Mouse (Mus musculus): ENCODE data around the gene Prdm10. TPM values are rescaled to one million over a fixed set of nuclear protein-coding genes. Genes with fewer than 3 reads are reported as not detected.
A peak's percentile ranks its signal among the peaks of the same experiment; 100 is the strongest.

Gene Prdm10
- 14.6 and 17.5 TPM in 2 replicates for polyA plus RNA-seq (2012; rRNA removed)
- 5.2 and 5.5 TPM in 2 replicates for polyA plus RNA-seq (2014; fragmentation: Nextera tagmentation; extraction: Ambion mirVana)

GRCm38 (mm10) chr9:31280366-31281010 lies at the start of gene Prdm10:
Gene Prdm10 (plus strand): TSS chr9:31280538.
- no peaks in the 10 kb centered on the region for H3K27me3 ChIP-seq (ENCODE audit: control insufficient read depth, insufficient read depth, low read length)
- H3K9ac ChIP-seq (ENCODE audit: low read depth, low read length, severe bottlenecking), result peak within 1 kb of the TSS; percentile 98
- H3K4me3 ChIP-seq (replicated peaks; ENCODE audit: low read length), result peak within 1 kb of the TSS; percentile 84
- peak; percentile 100 for DNase-seq (ENCODE audit: low spot score)
- under 1% methylated on average over 32 of the region's 45 CpGs for WGBS
- peaks cover 21% of the 10 kb centered on the region for H3K4me1 ChIP-seq (ENCODE audit: control insufficient read depth, insufficient read depth, low read length)
- H3K4me2 ChIP-seq (replicated peaks; ENCODE audit: low read depth, low read length, severe bottlenecking), result peak within 1 kb of the TSS; percentile 82
- H3K36me3 ChIP-seq (ENCODE audit: control insufficient read depth, insufficient read depth, low read length), result no peaks in the 10 kb centered on the region
- peak; percentile 95 for ATAC-seq (ENCODE audit: low FRiP score, low read depth)
- 0 out of 2 replicates have a peak, but pooled peaks have one; percentile 31 for TF ChIP-seq POLR2A (IDR thresholded peaks at IDR 0.05; ENCODE audit: borderline replicate concordance, extremely low read depth, insufficient read depth, insufficient read length)
- H3K27ac ChIP-seq (replicated peaks; ENCODE audit: low read depth, low read length), result peak within 1 kb of the TSS; percentile 99
- no peaks in the 10 kb centered on the region for H3K9me3 ChIP-seq (ENCODE audit: control insufficient read depth, low read length)

GRCm38 (mm10) chr9:31235030-31235429 lies 45.3 kb upstream of the Prdm10 start:
- H3K4me2 ChIP-seq (replicated peaks; ENCODE audit: low read depth, low read length, severe bottlenecking), result no peak overlapping the region
- no peak for TF ChIP-seq POLR2A (IDR thresholded peaks at IDR 0.05; ENCODE audit: borderline replicate concordance, extremely low read depth, insufficient read depth, insufficient read length)
- 39% methylated on average over 4 of the region's 4 CpGs for WGBS
- no peak overlapping the region for H3K9ac ChIP-seq (ENCODE audit: low read depth, low read length, severe bottlenecking)
- H3K27ac ChIP-seq (replicated peaks; ENCODE audit: low read depth, low read length), result no peak overlapping the region
- H3K9me3 ChIP-seq (ENCODE audit: control insufficient read depth, low read length), result no peaks in the 10 kb centered on the region
- peaks cover 12% of the 10 kb centered on the region; the same call in 1 of the 2 replicates for H3K4me1 ChIP-seq (ENCODE audit: control insufficient read depth, insufficient read depth, low read length)
- no peaks in the 10 kb centered on the region for H3K27me3 ChIP-seq (ENCODE audit: control insufficient read depth, insufficient read depth, low read length)
- H3K4me3 ChIP-seq (replicated peaks; ENCODE audit: low read length), result no peak overlapping the region
- ATAC-seq (ENCODE audit: low FRiP score, low read depth) (no peak), DNase-seq (ENCODE audit: low spot score) (no peak)
- H3K36me3 ChIP-seq (ENCODE audit: control insufficient read depth, insufficient read depth, low read length), result no peaks in the 10 kb centered on the region

- no peaks in the 10 kb centered on the region for H3K36me3 ChIP-seq (ENCODE audit: control insufficient read depth, insufficient read depth, low read length)
- 69% methylated on average over 9 of the region's 9 CpGs for WGBS
Measured at GRCm38 (mm10) chr9:31235489-31235888, 44.8 kb upstream of the Prdm10 start.

GRCm38 (mm10) chr9:31236079-31236478 lies 44.3 kb upstream of the Prdm10 start:
- DNase-seq (ENCODE audit: low spot score), result no peak
- H3K4me1 ChIP-seq (ENCODE audit: control insufficient read depth, insufficient read depth, low read length), result peaks cover 12% of the 10 kb centered on the region; the same call in 1 of the 2 replicates
- no peak overlapping the region for H3K4me2 ChIP-seq (replicated peaks; ENCODE audit: low read depth, low read length, severe bottlenecking)
- no peaks in the 10 kb centered on the region for H3K9me3 ChIP-seq (ENCODE audit: control insufficient read depth, low read length)
- H3K9ac ChIP-seq (ENCODE audit: low read depth, low read length, severe bottlenecking), result no peak overlapping the region
- no peaks in the 10 kb centered on the region for H3K27me3 ChIP-seq (ENCODE audit: control insufficient read depth, insufficient read depth, low read length)
- 54% methylated on average over 5 of the region's 5 CpGs for WGBS
- TF ChIP-seq POLR2A (IDR thresholded peaks at IDR 0.05; ENCODE audit: borderline replicate concordance, extremely low read depth, insufficient read depth, insufficient read length), result no peak
- ATAC-seq (ENCODE audit: low FRiP score, low read depth), result no peak
- H3K4me3 ChIP-seq (replicated peaks; ENCODE audit: low read length), result no peak overlapping the region
- no peaks in the 10 kb centered on the region for H3K36me3 ChIP-seq (ENCODE audit: control insufficient read depth, insufficient read depth, low read length)
- no peak overlapping the region for H3K27ac ChIP-seq (replicated peaks; ENCODE audit: low read depth, low read length)

More at GRCm38 (mm10) chr9:31235489-31235888, 44.8 kb upstream of the Prdm10 start:
- no peak overlapping the region for H3K27ac ChIP-seq (replicated peaks; ENCODE audit: low read depth, low read length)
- H3K9me3 ChIP-seq (ENCODE audit: control insufficient read depth, low read length), result no peaks in the 10 kb centered on the region
- no peak overlapping the region for H3K9ac ChIP-seq (ENCODE audit: low read depth, low read length, severe bottlenecking)
- no peak overlapping the region for H3K4me3 ChIP-seq (replicated peaks; ENCODE audit: low read length)
- H3K4me1 ChIP-seq (ENCODE audit: control insufficient read depth, insufficient read depth, low read length), result peaks cover 12% of the 10 kb centered on the region; the same call in 1 of the 2 replicates
- TF ChIP-seq POLR2A (IDR thresholded peaks at IDR 0.05; ENCODE audit: borderline replicate concordance, extremely low read depth, insufficient read depth, insufficient read length), result no peak
- ATAC-seq (ENCODE audit: low FRiP score, low read depth) (no peak), DNase-seq (ENCODE audit: low spot score) (no peak)
- no peak overlapping the region for H3K4me2 ChIP-seq (replicated peaks; ENCODE audit: low read depth, low read length, severe bottlenecking)
- H3K27me3 ChIP-seq (ENCODE audit: control insufficient read depth, insufficient read depth, low read length), result no peaks in the 10 kb centered on the region

GRCm38 (mm10) chr9:31238526-31238925 lies 41.8 kb upstream of the Prdm10 start:
- no peak overlapping the region for H3K4me3 ChIP-seq (replicated peaks; ENCODE audit: low read length)
- H3K4me1 ChIP-seq (ENCODE audit: control insufficient read depth, insufficient read depth, low read length), result no peaks in the 10 kb centered on the region
- no peak overlapping the region for H3K4me2 ChIP-seq (replicated peaks; ENCODE audit: low read depth, low read length, severe bottlenecking)
- H3K9ac ChIP-seq (ENCODE audit: low read depth, low read length, severe bottlenecking), result no peak overlapping the region
- no peak for TF ChIP-seq POLR2A (IDR thresholded peaks at IDR 0.05; ENCODE audit: borderline replicate concordance, extremely low read depth, insufficient read depth, insufficient read length)
- no peaks in the 10 kb centered on the region for H3K36me3 ChIP-seq (ENCODE audit: control insufficient read depth, insufficient read depth, low read length)
- H3K27ac ChIP-seq (replicated peaks; ENCODE audit: low read depth, low read length), result no peak overlapping the region
- no peaks in the 10 kb centered on the region for H3K9me3 ChIP-seq (ENCODE audit: control insufficient read depth, low read length)
- no peak for ATAC-seq (ENCODE audit: low FRiP score, low read depth)
- 73% methylated on average over 2 of the region's 2 CpGs for WGBS
- no peaks in the 10 kb centered on the region for H3K27me3 ChIP-seq (ENCODE audit: control insufficient read depth, insufficient read depth, low read length)
- DNase-seq (ENCODE audit: low spot score), result no peak
